Mouse (Mus musculus) bone marrow macrophage, adult 2 months (primary cell): Measurements from ENCODE around the gene Smg6.

Source experiments
- CTCF ChIP-seq: IDR thresholded peaks from 2 replicates; pipeline ENCODE4 v1.5.1; 2012; ENCODE audit warnings: low read depth, mild to moderate bottlenecking, low read length, moderate library complexity
- POLR2A ChIP-seq: IDR thresholded peaks from 2 replicates; pipeline ENCODE4 v1.6.1; 2012; ENCODE audit warnings: mild to moderate bottlenecking, low read depth, low read length, borderline replicate concordance

GRCm38 (mm10) chr11:75147106-75147845 lies 221.7 kb downstream of the Smg6 start:
- TF ChIP-seq CTCF (no peak), POLR2A (no peak)
